Mouse (Mus musculus): ENCODE data around the gene Smim11.

DNA sequence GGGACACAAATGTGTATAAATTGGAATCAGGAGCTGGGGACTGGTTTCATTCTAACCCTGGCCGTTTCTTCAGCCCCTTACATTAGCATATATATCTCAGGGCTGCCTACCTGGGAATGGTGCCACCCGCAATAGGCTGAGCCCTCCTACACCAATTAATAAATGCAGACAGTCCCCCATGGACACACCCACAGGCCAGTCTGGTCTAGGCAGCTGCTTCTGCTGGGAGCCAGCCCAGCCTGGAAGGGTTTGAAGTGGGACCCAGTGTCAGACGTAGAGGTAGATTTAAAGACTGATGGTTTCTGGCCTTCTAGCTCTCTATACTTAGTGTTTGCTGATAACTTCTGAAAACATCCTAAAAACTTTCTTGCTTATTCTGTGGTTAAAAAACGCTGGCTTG, 8.0 kb downstream of the Smim11 start:
- TF ChIP-seq POLR2A (IDR thresholded peaks at IDR 0.05; ENCODE audit: low read depth, low read length) (no peak), CTCF (IDR thresholded peaks at IDR 0.05; ENCODE audit: borderline replicate concordance, insufficient read depth, low read length) (no peak)
